Mouse (Mus musculus): ENCODE data around the gene Camta2.
A peak's percentile ranks its signal among the peaks of the same experiment; 100 is the strongest.

The Camta2 gene

DNA sequence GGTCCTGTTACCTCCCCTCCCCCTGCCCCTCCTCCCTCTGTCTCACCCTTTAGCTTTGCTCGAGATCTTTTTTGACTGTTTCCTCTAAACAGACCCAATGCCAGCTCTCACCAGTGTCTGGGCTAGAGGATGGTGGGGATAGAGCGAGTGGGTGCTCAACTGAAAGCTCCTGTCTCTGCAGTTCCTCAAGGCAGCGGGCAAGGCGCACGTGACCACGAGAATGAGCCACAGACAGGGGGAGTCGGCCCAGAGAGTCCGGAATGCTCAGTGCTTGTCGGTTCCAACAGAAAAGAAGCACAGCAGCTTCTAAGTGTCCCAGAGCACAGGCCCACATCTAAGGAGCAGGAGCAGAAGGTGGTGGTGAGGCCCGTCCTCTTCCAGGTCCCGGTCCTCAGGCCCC, 13.4 kb downstream of the Camta2 start:
- no peak overlapping the region for H3K4me3 ChIP-seq (replicated peaks; ENCODE audit: low read length)
- H3K4me1 ChIP-seq (replicated peaks; ENCODE audit: low read depth, low read length): peaks cover 59% of the 10 kb centered on the region
- 0 out of 2 replicates have a peak, but pooled peaks cover 3% of the 10 kb centered on the region for H3K27me3 ChIP-seq (ENCODE audit: insufficient read depth, low read length)
- H3K9me3 ChIP-seq (ENCODE audit: low read length): no peaks in the 10 kb centered on the region
- peaks cover 32% of the 10 kb centered on the region for H3K36me3 ChIP-seq (ENCODE audit: insufficient read depth, low read length)
- no peak for TF ChIP-seq CTCF (conservative IDR thresholded peaks at IDR 0.05; ENCODE audit: low read length)
- no peak for TF ChIP-seq POU5F1 (IDR thresholded peaks at IDR 0.05; ENCODE audit: borderline replicate concordance, low read length)
- TF ChIP-seq NANOG (IDR thresholded peaks at IDR 0.05; ENCODE audit: borderline replicate concordance, low read length): no peak

DNA sequence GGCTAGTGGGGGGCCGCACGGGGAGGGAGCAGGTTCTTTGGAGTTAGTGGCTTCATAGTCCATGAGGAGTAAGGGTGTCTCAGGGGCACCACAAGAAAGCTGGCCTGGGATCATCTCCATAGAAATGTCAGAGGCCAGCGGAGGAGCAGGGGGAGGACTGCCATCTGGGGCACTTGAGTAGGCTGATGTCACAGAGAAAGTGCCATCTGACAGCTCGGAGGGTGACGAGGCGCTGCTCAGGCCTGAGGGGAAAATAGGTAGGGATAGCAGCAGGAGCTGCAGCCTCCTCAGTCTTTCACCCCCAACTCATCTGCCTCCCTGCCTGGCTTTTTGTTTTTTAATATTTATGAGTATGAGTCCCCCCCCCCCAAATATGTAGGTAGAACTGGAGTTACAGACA, 13.9 kb downstream of the Camta2 start:
- H3K4me3 ChIP-seq (replicated peaks; ENCODE audit: low read length): no peak overlapping the region; the same call in 1 of the 2 replicates
- H3K4me1 ChIP-seq (replicated peaks; ENCODE audit: low read depth, low read length): peaks cover 56% of the 10 kb centered on the region
- peaks cover 27% of the 10 kb centered on the region for H3K36me3 ChIP-seq (ENCODE audit: insufficient read depth, low read length)
- no peak for TF ChIP-seq POU5F1 (IDR thresholded peaks at IDR 0.05; ENCODE audit: borderline replicate concordance, low read length)
- TF ChIP-seq CTCF (conservative IDR thresholded peaks at IDR 0.05; ENCODE audit: low read length): no peak
- no peak for TF ChIP-seq NANOG (IDR thresholded peaks at IDR 0.05; ENCODE audit: borderline replicate concordance, low read length)
- H3K9me3 ChIP-seq (ENCODE audit: low read length): no peaks in the 10 kb centered on the region
- H3K27me3 ChIP-seq (ENCODE audit: insufficient read depth, low read length): 0 out of 2 replicates have a peak, but pooled peaks cover 3% of the 10 kb centered on the region

DNA sequence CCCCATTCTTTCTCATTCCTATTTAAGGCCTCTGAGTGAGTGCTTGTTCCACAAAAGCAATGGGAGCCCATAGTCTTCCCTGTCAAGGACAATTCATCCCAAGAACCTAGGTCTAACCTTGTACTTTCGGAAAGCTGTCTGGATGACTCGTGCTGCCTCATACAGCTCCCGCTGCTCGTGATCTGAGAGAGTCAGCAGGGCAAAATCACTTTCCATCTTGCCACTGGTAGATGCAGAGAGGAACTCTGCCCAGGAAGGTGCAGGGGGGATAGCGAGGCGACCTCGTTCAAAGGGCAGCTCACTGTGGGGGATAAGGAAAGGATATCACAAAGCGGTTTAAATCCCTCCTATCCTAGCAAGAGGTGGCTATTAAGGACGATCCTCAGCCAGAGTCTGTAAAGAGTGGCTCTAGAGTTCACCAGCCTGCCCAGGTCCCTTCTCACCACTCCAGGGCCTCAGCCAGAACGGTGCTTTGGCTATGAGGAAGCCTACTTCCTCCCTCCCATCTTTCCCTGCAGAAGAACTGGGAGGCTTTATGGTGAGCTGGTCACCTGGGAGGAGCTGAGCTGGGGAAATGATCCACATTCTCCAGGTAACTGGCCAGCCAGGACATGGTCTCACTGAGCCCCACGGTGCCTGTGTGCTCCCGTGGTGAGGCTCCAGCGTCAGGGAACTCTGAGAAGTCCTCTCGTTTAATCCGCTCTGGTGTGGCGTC, 16.4 kb downstream of the Camta2 start:
- H3K4me1 ChIP-seq (replicated peaks; ENCODE audit: low read depth, low read length): peaks cover 62% of the 10 kb centered on the region
- no peak for TF ChIP-seq NANOG (IDR thresholded peaks at IDR 0.05; ENCODE audit: borderline replicate concordance, low read length)
- no peak for TF ChIP-seq CTCF (conservative IDR thresholded peaks at IDR 0.05; ENCODE audit: low read length)
- TF ChIP-seq POU5F1 (IDR thresholded peaks at IDR 0.05; ENCODE audit: borderline replicate concordance, low read length): no peak
- H3K9me3 ChIP-seq (ENCODE audit: low read length): no peaks in the 10 kb centered on the region
- peaks cover 36% of the 10 kb centered on the region for H3K36me3 ChIP-seq (ENCODE audit: insufficient read depth, low read length)
- 0 out of 2 replicates have a peak, but pooled peaks cover 3% of the 10 kb centered on the region for H3K27me3 ChIP-seq (ENCODE audit: insufficient read depth, low read length)
- peak overlapping the region; percentile 94 for H3K4me3 ChIP-seq (replicated peaks; ENCODE audit: low read length)

DNA sequence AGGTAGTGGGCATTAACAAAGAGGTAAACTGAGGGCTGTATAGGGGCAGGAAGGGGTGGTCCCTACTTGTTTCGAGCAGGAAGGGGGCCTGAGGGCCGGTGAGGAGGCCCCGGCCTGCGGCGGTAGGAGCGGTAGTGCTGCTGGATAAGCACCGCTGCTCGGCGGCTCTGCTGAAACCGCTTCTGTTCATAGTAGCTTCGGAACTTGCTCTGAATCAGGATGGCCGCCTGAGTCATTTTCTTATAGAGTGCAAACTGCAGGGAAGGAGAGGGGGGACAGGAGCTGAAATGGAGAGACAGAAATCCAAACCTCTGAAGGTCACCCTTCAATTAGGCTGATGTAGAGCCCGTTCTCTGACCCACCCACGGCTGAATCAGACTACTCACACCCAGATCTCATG, 17.4 kb downstream of the Camta2 start:
- Histone ChIP-seq H3K4me3 (replicated peaks; ENCODE audit: low read length) (peak overlapping the region; percentile 94), H3K4me1 (replicated peaks; ENCODE audit: low read depth, low read length) (peaks cover 66% of the 10 kb centered on the region), H3K27me3 (ENCODE audit: insufficient read depth, low read length) (no peaks in the 10 kb centered on the region), H3K36me3 (ENCODE audit: insufficient read depth, low read length) (peaks cover 42% of the 10 kb centered on the region), H3K9me3 (ENCODE audit: low read length) (no peaks in the 10 kb centered on the region)
- TF ChIP-seq NANOG (IDR thresholded peaks at IDR 0.05; ENCODE audit: borderline replicate concordance, low read length) (no peak), POU5F1 (IDR thresholded peaks at IDR 0.05; ENCODE audit: borderline replicate concordance, low read length) (no peak), CTCF (conservative IDR thresholded peaks at IDR 0.05; ENCODE audit: low read length) (no peak)

DNA sequence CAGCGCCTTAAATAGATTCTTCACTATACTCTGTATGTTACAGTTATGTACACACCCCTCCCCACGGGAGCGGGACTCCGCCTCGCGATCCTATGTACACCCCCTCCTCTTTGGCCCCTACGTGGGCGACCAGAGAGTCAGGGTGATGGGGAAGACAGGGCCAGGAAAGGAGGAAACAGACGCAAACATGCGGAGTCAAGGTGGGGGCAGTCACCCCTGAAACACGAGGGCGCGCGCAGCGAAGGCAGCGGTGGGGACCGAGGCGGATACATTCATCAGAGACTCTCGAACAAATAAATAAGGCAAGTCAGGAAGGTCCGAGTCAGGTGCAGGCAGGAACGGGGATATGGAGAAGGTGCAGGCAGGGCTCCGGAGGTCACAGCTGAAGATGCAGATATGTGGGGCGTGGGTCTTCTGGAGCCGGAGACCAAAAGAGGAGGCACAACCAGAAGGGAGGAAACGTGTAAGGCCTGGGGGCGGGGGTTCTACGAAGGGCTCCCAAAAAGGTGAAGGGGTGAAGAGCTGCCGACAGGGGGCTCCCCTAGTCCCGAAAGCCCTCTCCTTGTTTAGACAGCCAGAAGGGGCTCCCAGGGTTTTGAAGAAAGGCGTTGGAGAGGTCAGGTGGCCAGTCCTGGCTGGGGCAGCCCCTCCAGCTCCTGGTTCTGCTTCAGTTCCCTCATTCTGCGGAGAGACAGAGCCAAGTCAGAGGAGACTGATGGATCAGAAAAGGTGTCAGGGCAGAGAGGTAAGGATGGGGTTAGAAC, 18.1 kb downstream of the Camta2 start:
- no peak for TF ChIP-seq NANOG (IDR thresholded peaks at IDR 0.05; ENCODE audit: borderline replicate concordance, low read length)
- TF ChIP-seq CTCF (conservative IDR thresholded peaks at IDR 0.05; ENCODE audit: low read length): peak; percentile 64
- Histone ChIP-seq H3K27me3 (ENCODE audit: insufficient read depth, low read length) (no peaks in the 10 kb centered on the region), H3K9me3 (ENCODE audit: low read length) (peaks cover 5% of the 10 kb centered on the region; the same call in 1 of the 2 replicates), H3K4me1 (replicated peaks; ENCODE audit: low read depth, low read length) (peaks cover 65% of the 10 kb centered on the region), H3K4me3 (replicated peaks; ENCODE audit: low read length) (peak overlapping the region; percentile 94), H3K36me3 (ENCODE audit: insufficient read depth, low read length) (peaks cover 49% of the 10 kb centered on the region)

DNA sequence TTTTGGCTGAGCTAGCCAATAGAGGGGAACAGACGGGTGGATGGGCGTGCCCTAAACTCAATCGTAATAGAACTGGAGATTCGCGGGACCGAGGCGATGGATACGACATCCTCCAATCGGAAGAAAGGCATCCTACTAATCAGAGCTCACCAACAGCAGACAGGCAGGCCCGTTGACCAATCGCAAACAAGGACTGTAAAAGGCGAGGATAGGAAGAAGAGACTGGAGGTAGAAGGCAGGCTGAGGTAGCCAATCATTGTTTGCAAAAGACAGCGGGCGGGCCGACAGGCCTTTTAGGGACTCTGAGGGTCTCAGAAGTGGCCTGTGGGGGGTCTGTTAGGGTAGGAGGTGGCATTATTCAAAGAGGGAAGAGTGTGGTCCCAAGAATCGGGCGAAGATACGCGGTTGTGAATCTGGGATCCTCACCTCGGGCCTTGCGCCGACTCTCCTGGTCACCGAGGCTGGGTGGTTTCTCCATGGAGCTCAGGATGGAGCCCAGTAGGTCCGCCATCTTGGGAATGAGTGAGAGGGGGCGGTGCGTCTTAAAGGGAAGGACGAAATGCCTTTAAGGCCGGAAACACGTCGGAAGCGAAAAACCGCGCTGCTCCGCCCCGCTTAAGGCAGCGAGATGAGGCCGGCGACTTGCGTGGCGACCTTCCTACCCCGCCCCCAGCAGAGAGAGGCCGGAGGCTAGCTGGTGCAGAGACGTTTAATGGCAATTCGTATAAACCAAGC, 19.0 kb downstream of the Camta2 start, which contains the start of gene Spag7:
Spag7 (minus strand) TSS at position 646 of the 735 bp plus-strand sequence.
- H3K9me3 ChIP-seq (ENCODE audit: low read length): peaks cover 5% of the 10 kb centered on the region; the same call in 1 of the 2 replicates
- H3K27me3 ChIP-seq (ENCODE audit: insufficient read depth, low read length): no peaks in the 10 kb centered on the region
- TF ChIP-seq CTCF (conservative IDR thresholded peaks at IDR 0.05; ENCODE audit: low read length) (no peak), POU5F1 (IDR thresholded peaks at IDR 0.05; ENCODE audit: borderline replicate concordance, low read length) (no peak), NANOG (IDR thresholded peaks at IDR 0.05; ENCODE audit: borderline replicate concordance, low read length) (no peak; the same call in 1 of the 2 replicates)
- H3K4me1 ChIP-seq (replicated peaks; ENCODE audit: low read depth, low read length): peaks cover 62% of the 10 kb centered on the region
- H3K4me3 ChIP-seq (replicated peaks; ENCODE audit: low read length): peak within 1 kb of the TSS; percentile 94
- peaks cover 57% of the 10 kb centered on the region for H3K36me3 ChIP-seq (ENCODE audit: insufficient read depth, low read length)

DNA sequence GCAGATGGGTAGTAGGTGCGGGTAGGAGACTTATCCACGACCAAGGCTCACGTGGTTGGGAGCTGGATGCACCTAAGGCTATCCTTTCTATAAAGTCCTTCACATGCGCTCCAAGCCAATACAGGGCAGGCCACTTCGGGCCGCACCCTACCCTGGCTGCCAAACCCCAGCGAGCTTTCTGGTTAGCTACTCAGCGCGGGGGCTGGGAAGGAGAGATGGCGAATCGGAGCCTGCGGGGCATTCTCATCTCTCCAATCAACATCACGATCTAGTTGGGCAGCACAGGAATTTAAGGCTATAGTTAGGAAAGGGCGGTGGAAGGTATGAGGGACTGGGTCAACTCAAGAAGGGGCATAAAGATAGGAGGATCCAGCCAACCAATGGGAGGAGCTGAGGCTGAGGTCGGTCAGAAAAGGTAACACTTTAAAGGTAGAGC, 19.6 kb downstream of the Camta2 start:
- no peak for TF ChIP-seq POU5F1 (IDR thresholded peaks at IDR 0.05; ENCODE audit: borderline replicate concordance, low read length)
- TF ChIP-seq CTCF (conservative IDR thresholded peaks at IDR 0.05; ENCODE audit: low read length): no peak
- no peak for TF ChIP-seq NANOG (IDR thresholded peaks at IDR 0.05; ENCODE audit: borderline replicate concordance, low read length)
- peak overlapping the region; percentile 94 for H3K4me3 ChIP-seq (replicated peaks; ENCODE audit: low read length)

More for the DNA sequence above, 19.6 kb downstream of the Camta2 start:
- no peaks in the 10 kb centered on the region for H3K27me3 ChIP-seq (ENCODE audit: insufficient read depth, low read length)
- peaks cover 63% of the 10 kb centered on the region for H3K36me3 ChIP-seq (ENCODE audit: insufficient read depth, low read length)
- peaks cover 57% of the 10 kb centered on the region for H3K4me1 ChIP-seq (replicated peaks; ENCODE audit: low read depth, low read length)
- peaks cover 5% of the 10 kb centered on the region; the same call in 1 of the 2 replicates for H3K9me3 ChIP-seq (ENCODE audit: low read length)

All from E14TG2a.4 (cell line).